Mouse (Mus musculus) liver, adult 2 months (tissue): Measurements from ENCODE around the gene Snx1. TPM values are rescaled to one million over a fixed set of nuclear protein-coding genes. Genes with fewer than 3 reads are reported as not detected.

Experiments used
- DNase-seq: peaks from one replicate; pipeline ENCODE4 v3.0.0-alpha.2; 2011; ENCODE audit warnings: low read depth, low spot score; ENCODE audit errors: extremely low read depth
- H3K27ac ChIP-seq: fragments of 200-500 bp; replicated peaks from 2 replicates; pipeline ENCODE4 v1.5.1; 2012; ENCODE audit warnings: low read depth, mild to moderate bottlenecking, control low read depth, inconsistent platforms, low read length; ENCODE audit not compliant: insufficient read depth
- H3K27me3 ChIP-seq: fragments of 200-500 bp; 2 replicates; pipeline ENCODE4 v1.6.1; 2012; ENCODE audit warnings: mild to moderate bottlenecking, moderate library complexity, low read length, inconsistent platforms; ENCODE audit not compliant: control insufficient read depth, insufficient read depth
- H3K36me3 ChIP-seq: fragments of 200-500 bp; 2 replicates; pipeline ENCODE4 v1.6.1; 2012; ENCODE audit warnings: low read length, inconsistent platforms; ENCODE audit not compliant: control insufficient read depth, insufficient read depth
- H3K4me1 ChIP-seq: fragments of 200-500 bp; 2 replicates; pipeline ENCODE4 v1.6.1; 2011; ENCODE audit warnings: low read length; ENCODE audit not compliant: control insufficient read depth, insufficient read depth
- H3K4me3 ChIP-seq: fragments of 200-500 bp; 2 replicates; pipeline ENCODE4 v1.5.1; 2011; ENCODE audit warnings: low read depth, mild to moderate bottlenecking, control low read depth, low read length, moderate library complexity; ENCODE audit not compliant: insufficient read depth
- H3K79me2 ChIP-seq: fragments of 200-500 bp; 2 replicates; pipeline ENCODE4 v1.6.1; 2012; ENCODE audit warnings: inconsistent platforms, mild to moderate bottlenecking, low read length, moderate library complexity; ENCODE audit not compliant: control insufficient read depth, insufficient read depth
- H3K9ac ChIP-seq: fragments of 200-500 bp; 2 replicates; pipeline ENCODE4 v1.6.1; 2012; ENCODE audit warnings: low read depth, mild to moderate bottlenecking, control low read depth, inconsistent platforms, low read length
- CTCF ChIP-seq: fragments of 200-500 bp; IDR thresholded peaks from 2 replicates; pipeline ENCODE4 v1.5.1; 2011; ENCODE audit warnings: low read depth, low read length, control low read depth
- POLR2A ChIP-seq: fragments of 200-500 bp; IDR thresholded peaks from 2 replicates; pipeline ENCODE4 v1.6.1; 2011; ENCODE audit warnings: low read length, control low read depth; ENCODE audit not compliant: insufficient read depth; ENCODE audit errors: extremely low read depth
- WGBS: fragments of 180-500 bp; shearing (Covaris S2); methylation state at CpG from one replicate; pipeline ENCODE4 v1.1.7; 2018; 5-methylcytosine and 5-hydroxymethylcytosine counted together
- polyA plus RNA-seq: library from polyadenylated mRNA; depleted of rRNA; stranded (reverse); fragments of >200 nt; gene quantifications from 2 replicates; pipeline ENCODE4 v1.2.3, GENCODE M21; 2012
- total RNA-seq: library from RNA; depleted of rRNA; stranded (reverse); fragments of >200 nt; gene quantifications from 2 replicates; pipeline ENCODE4 v1.2.3, GENCODE M21; 2014

The Snx1 gene
- total and polyA plus RNA-seq, 2 experiments, result 11.9 to 22.1 TPM

GRCm38 (mm10) chr9:66144248-66144647, 17.9 kb upstream of the Snx1 start:
- peak; percentile 74 for DNase-seq
- WGBS, result 11% methylated on average over 6 of the region's 6 CpGs
- Histone ChIP-seq H3K4me1 (peaks cover 8% of the 10 kb centered on the region; the same call in 1 of the 2 replicates), H3K27me3 (no peaks in the 10 kb centered on the region), H3K36me3 (peaks cover 9% of the 10 kb centered on the region; the same call in 1 of the 2 replicates), H3K9ac (no peak overlapping the region), H3K27ac (no peak overlapping the region), H3K79me2 (no peaks in the 10 kb centered on the region), H3K4me3 (no peak overlapping the region)
- peak; percentile 60 for TF ChIP-seq CTCF
- no peak for TF ChIP-seq POLR2A

- WGBS, result 77% methylated on average over 1 of the region's 1 CpGs
Observed at GRCm38 (mm10) chr9:66142265-66142664, 15.9 kb upstream of the Snx1 start.

GRCm38 (mm10) chr9:66138193-66138592, 11.8 kb upstream of the Snx1 start:
- H3K27me3 ChIP-seq, result no peaks in the 10 kb centered on the region
- no peak overlapping the region for H3K27ac ChIP-seq
- no peak for DNase-seq
- no peaks in the 10 kb centered on the region for H3K4me1 ChIP-seq
- 83% methylated on average over 7 of the region's 7 CpGs for WGBS
- no peak overlapping the region for H3K9ac ChIP-seq
- H3K36me3 ChIP-seq, result peaks cover 45% of the 10 kb centered on the region
- TF ChIP-seq CTCF (no peak), POLR2A (no peak)
- no peak overlapping the region for H3K4me3 ChIP-seq
- H3K79me2 ChIP-seq, result no peaks in the 10 kb centered on the region

More at GRCm38 (mm10) chr9:66142265-66142664, 15.9 kb upstream of the Snx1 start:
- TF ChIP-seq CTCF (no peak), POLR2A (no peak)
- Histone ChIP-seq H3K4me3 (no peak overlapping the region), H3K79me2 (no peaks in the 10 kb centered on the region), H3K9ac (no peak overlapping the region), H3K27me3 (no peaks in the 10 kb centered on the region), H3K4me1 (peaks cover 8% of the 10 kb centered on the region; the same call in 1 of the 2 replicates), H3K36me3 (peaks cover 23% of the 10 kb centered on the region; the same call in 1 of the 2 replicates), H3K27ac (no peak overlapping the region)
- DNase-seq, result no peak

- Histone ChIP-seq H3K9ac (no peak overlapping the region), H3K27ac (no peak overlapping the region), H3K4me1 (no peaks in the 10 kb centered on the region), H3K36me3 (peaks cover 53% of the 10 kb centered on the region), H3K79me2 (no peaks in the 10 kb centered on the region), H3K4me3 (no peak overlapping the region), H3K27me3 (no peaks in the 10 kb centered on the region)
- no peak for DNase-seq
- TF ChIP-seq CTCF, result peak; percentile 49; the same call in 1 of the 2 replicates
- TF ChIP-seq POLR2A, result no peak
- 54% methylated on average over 4 of the region's 4 CpGs for WGBS
Observed at GRCm38 (mm10) chr9:66135967-66136366, 9.6 kb upstream of the Snx1 start.

- no peaks in the 10 kb centered on the region for H3K4me1 ChIP-seq
- peak; percentile 32 for DNase-seq
- H3K27ac ChIP-seq, result no peak overlapping the region
- no peak overlapping the region for H3K4me3 ChIP-seq
- H3K9ac ChIP-seq, result no peak overlapping the region
- H3K36me3 ChIP-seq, result peaks cover 29% of the 10 kb centered on the region
- H3K27me3 ChIP-seq, result no peaks in the 10 kb centered on the region
- H3K79me2 ChIP-seq, result no peaks in the 10 kb centered on the region; the same call in 1 of the 2 replicates
- WGBS, result 96% methylated on average over 2 of the region's 2 CpGs
- TF ChIP-seq POLR2A (no peak), CTCF (no peak)
Observed at GRCm38 (mm10) chr9:66131466-66131865, 5.1 kb upstream of the Snx1 start.

GRCm38 (mm10) chr9:66127884-66128283, 1.5 kb upstream of the Snx1 start:
- Histone ChIP-seq H3K4me1 (peaks cover 5% of the 10 kb centered on the region; the same call in 1 of the 2 replicates), H3K79me2 (no peaks in the 10 kb centered on the region; the same call in 1 of the 2 replicates), H3K4me3 (no peak overlapping the region), H3K27ac (no peak overlapping the region), H3K27me3 (no peaks in the 10 kb centered on the region), H3K36me3 (peaks cover 6% of the 10 kb centered on the region), H3K9ac (no peak overlapping the region)
- 81% methylated on average over 4 of the region's 4 CpGs for WGBS
- no peak for DNase-seq
- no peak for TF ChIP-seq POLR2A
- TF ChIP-seq CTCF, result no peak
